Mouse (Mus musculus): ENCODE results near the gene Pmepa1. TPM values are rescaled to one million over a fixed set of nuclear protein-coding genes. Genes with fewer than 3 reads are reported as not detected.

Pmepa1 gene
- total and polyA plus RNA-seq, 2 experiments from 2014 or later = 4.3 to 12.9 TPM

DNA sequence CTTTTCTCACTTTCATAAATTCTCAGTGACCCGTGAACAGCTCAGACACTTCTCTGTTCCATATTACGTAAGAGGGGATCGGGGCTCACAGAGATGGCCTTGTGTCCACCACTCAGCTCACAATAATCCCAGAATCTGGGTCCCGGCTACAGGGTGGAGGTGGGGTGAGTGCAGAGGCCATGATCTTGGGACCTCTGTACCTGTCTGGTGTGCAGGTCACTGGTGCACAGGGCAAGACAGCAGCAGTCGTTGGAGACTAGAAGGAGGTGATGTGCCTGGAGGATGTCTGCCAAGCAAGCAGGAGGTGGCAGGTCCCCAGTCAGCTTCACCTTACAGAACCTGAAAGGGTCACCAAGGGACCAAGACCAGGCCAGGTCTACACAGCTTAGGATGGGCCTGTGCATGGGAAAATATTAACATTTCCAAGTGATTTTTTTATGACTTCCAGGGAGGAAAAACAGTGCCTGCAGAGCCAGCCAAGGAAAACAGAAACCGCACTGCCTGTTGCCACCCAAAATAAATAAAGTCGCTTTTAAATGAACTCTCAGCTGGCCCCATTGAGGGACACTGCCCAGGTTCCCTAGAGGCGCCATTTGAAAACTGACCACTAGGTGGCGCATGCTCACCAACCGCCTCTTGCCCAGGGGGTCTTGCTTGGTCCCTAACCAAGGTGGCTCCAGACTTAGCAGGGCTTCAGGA is 56.9 kb downstream of the Pmepa1 start:
- H3K9ac ChIP-seq (replicated peaks; ENCODE audit: low read depth, low read length) = 0 out of 2 replicates have a peak overlapping the region, but pooled peaks have one; percentile 20
- 37% methylated on average over 10 of the region's 10 CpGs for WGBS
- no peak for TF ChIP-seq EP300 (IDR thresholded peaks at IDR 0.05; ENCODE audit: low read depth)
- TF ChIP-seq CTCF (IDR thresholded peaks at IDR 0.05; ENCODE audit: low read depth) = peak; percentile 79
- no peaks in the 10 kb centered on the region for H3K27me3 ChIP-seq (ENCODE audit: control insufficient read depth, insufficient read depth, low read length)
- H3K4me2 ChIP-seq (ENCODE audit: low read depth, low read length) = peak overlapping the region; percentile 30; the same call in 1 of the 2 replicates
- no peak overlapping the region; the same call in 1 of the 2 replicates for H3K4me3 ChIP-seq (ENCODE audit: low read depth, low read length)
- H3K36me3 ChIP-seq (replicated peaks; ENCODE audit: control insufficient read depth, insufficient read depth, low read length) = no peaks in the 10 kb centered on the region
- H3K27ac ChIP-seq (ENCODE audit: low read depth) = peak overlapping the region; percentile 25; the same call in 1 of the 2 replicates
- no peaks in the 10 kb centered on the region for H3K4me1 ChIP-seq (ENCODE audit: control insufficient read depth, insufficient read depth)
- ATAC-seq (ENCODE audit: insufficient read depth, low read depth) (peak; percentile 64), DNase-seq (ENCODE audit: low spot score) (peak; percentile 20)
- 0 out of 2 replicates have a peak, but pooled peaks cover 5% of the 10 kb centered on the region for H3K9me3 ChIP-seq (replicated peaks; ENCODE audit: control insufficient read depth, low read length)

- peak within 1 kb of the TSS; percentile 25; the same call in 1 of the 2 replicates for H3K27ac ChIP-seq (ENCODE audit: low read depth)
- no peak for TF ChIP-seq CTCF (IDR thresholded peaks at IDR 0.05; ENCODE audit: low read depth)
- TF ChIP-seq EP300 (IDR thresholded peaks at IDR 0.05; ENCODE audit: low read depth) = no peak
- no peaks in the 10 kb centered on the region for H3K36me3 ChIP-seq (replicated peaks; ENCODE audit: control insufficient read depth, insufficient read depth, low read length)
- ATAC-seq (ENCODE audit: insufficient read depth, low read depth) = no peak
- peak within 1 kb of the TSS; percentile 30; the same call in 1 of the 2 replicates for H3K4me2 ChIP-seq (ENCODE audit: low read depth, low read length)
- 0 out of 2 replicates have a peak within 1 kb of the TSS, but pooled peaks have one; percentile 20 for H3K9ac ChIP-seq (replicated peaks; ENCODE audit: low read depth, low read length)
- DNase-seq (ENCODE audit: low spot score) = no peak
- H3K4me1 ChIP-seq (ENCODE audit: control insufficient read depth, insufficient read depth) = no peaks in the 10 kb centered on the region
- H3K27me3 ChIP-seq (ENCODE audit: control insufficient read depth, insufficient read depth, low read length) = no peaks in the 10 kb centered on the region
- no peak within 1 kb of the TSS; the same call in 1 of the 2 replicates for H3K4me3 ChIP-seq (ENCODE audit: low read depth, low read length)
- WGBS = 55% methylated on average over 11 of the region's 11 CpGs
- 0 out of 2 replicates have a peak, but pooled peaks cover 11% of the 10 kb centered on the region for H3K9me3 ChIP-seq (replicated peaks; ENCODE audit: control insufficient read depth, low read length)
These were observed 57.8 kb downstream of the Pmepa1 start, which contains the start of gene Zbp1 for GRCm38 (mm10) chr2:173218416-173219141. Zbp1 (minus strand) TSS chr2:173218923.

- H3K4me2 ChIP-seq (ENCODE audit: low read depth, low read length) = no peak overlapping the region; the same call in 1 of the 2 replicates
- no peak overlapping the region for H3K9ac ChIP-seq (replicated peaks; ENCODE audit: low read depth, low read length)
- H3K36me3 ChIP-seq (replicated peaks; ENCODE audit: control insufficient read depth, insufficient read depth, low read length) = no peaks in the 10 kb centered on the region
- H3K27me3 ChIP-seq (ENCODE audit: control insufficient read depth, insufficient read depth, low read length) = no peaks in the 10 kb centered on the region
- TF ChIP-seq CTCF (IDR thresholded peaks at IDR 0.05; ENCODE audit: low read depth) (no peak), EP300 (IDR thresholded peaks at IDR 0.05; ENCODE audit: low read depth) (no peak)
- WGBS = 84% methylated on average over 5 of the region's 5 CpGs
- no peak overlapping the region for H3K27ac ChIP-seq (ENCODE audit: low read depth)
- no peak for ATAC-seq (ENCODE audit: insufficient read depth, low read depth)
- DNase-seq (ENCODE audit: low spot score) = no peak
- H3K4me1 ChIP-seq (ENCODE audit: control insufficient read depth, insufficient read depth) = no peaks in the 10 kb centered on the region
- 0 out of 2 replicates have a peak, but pooled peaks cover 11% of the 10 kb centered on the region for H3K9me3 ChIP-seq (replicated peaks; ENCODE audit: control insufficient read depth, low read length)
- H3K4me3 ChIP-seq (ENCODE audit: low read depth, low read length) = no peak overlapping the region
These were observed 58.5 kb downstream of the Pmepa1 start for GRCm38 (mm10) chr2:173217763-173218258.

GRCm38 (mm10) chr2:173217246-173217645 is 59.1 kb downstream of the Pmepa1 start:
- Histone ChIP-seq H3K4me3 (ENCODE audit: low read depth, low read length) (no peak overlapping the region), H3K36me3 (replicated peaks; ENCODE audit: control insufficient read depth, insufficient read depth, low read length) (no peaks in the 10 kb centered on the region), H3K27ac (ENCODE audit: low read depth) (no peak overlapping the region), H3K4me2 (ENCODE audit: low read depth, low read length) (no peak overlapping the region), H3K9ac (replicated peaks; ENCODE audit: low read depth, low read length) (no peak overlapping the region), H3K27me3 (ENCODE audit: control insufficient read depth, insufficient read depth, low read length) (no peaks in the 10 kb centered on the region), H3K4me1 (ENCODE audit: control insufficient read depth, insufficient read depth) (no peaks in the 10 kb centered on the region), H3K9me3 (replicated peaks; ENCODE audit: control insufficient read depth, low read length) (0 out of 2 replicates have a peak, but pooled peaks cover 11% of the 10 kb centered on the region)
- TF ChIP-seq CTCF (IDR thresholded peaks at IDR 0.05; ENCODE audit: low read depth) = no peak
- TF ChIP-seq EP300 (IDR thresholded peaks at IDR 0.05; ENCODE audit: low read depth) = no peak
- DNase-seq (ENCODE audit: low spot score) (no peak), ATAC-seq (ENCODE audit: insufficient read depth, low read depth) (no peak)
- WGBS = 43% methylated on average over 3 of the region's 3 CpGs

- Histone ChIP-seq H3K4me3 (ENCODE audit: low read depth, low read length) (no peak overlapping the region), H3K36me3 (replicated peaks; ENCODE audit: control insufficient read depth, insufficient read depth, low read length) (no peaks in the 10 kb centered on the region), H3K9me3 (replicated peaks; ENCODE audit: control insufficient read depth, low read length) (0 out of 2 replicates have a peak, but pooled peaks cover 11% of the 10 kb centered on the region), H3K27me3 (ENCODE audit: control insufficient read depth, insufficient read depth, low read length) (no peaks in the 10 kb centered on the region), H3K4me2 (ENCODE audit: low read depth, low read length) (no peak overlapping the region), H3K9ac (replicated peaks; ENCODE audit: low read depth, low read length) (no peak overlapping the region), H3K4me1 (ENCODE audit: control insufficient read depth, insufficient read depth) (no peaks in the 10 kb centered on the region), H3K27ac (ENCODE audit: low read depth) (no peak overlapping the region)
- no peak for ATAC-seq (ENCODE audit: insufficient read depth, low read depth)
- no peak for DNase-seq (ENCODE audit: low spot score)
- TF ChIP-seq EP300 (IDR thresholded peaks at IDR 0.05; ENCODE audit: low read depth) (no peak), CTCF (IDR thresholded peaks at IDR 0.05; ENCODE audit: low read depth) (no peak)
- 79% methylated on average over 7 of the region's 7 CpGs for WGBS
These were observed 59.5 kb downstream of the Pmepa1 start for GRCm38 (mm10) chr2:173216840-173217239.
